Mouse (Mus musculus): ENCODE data around the gene Traf3ip2.

DNA sequence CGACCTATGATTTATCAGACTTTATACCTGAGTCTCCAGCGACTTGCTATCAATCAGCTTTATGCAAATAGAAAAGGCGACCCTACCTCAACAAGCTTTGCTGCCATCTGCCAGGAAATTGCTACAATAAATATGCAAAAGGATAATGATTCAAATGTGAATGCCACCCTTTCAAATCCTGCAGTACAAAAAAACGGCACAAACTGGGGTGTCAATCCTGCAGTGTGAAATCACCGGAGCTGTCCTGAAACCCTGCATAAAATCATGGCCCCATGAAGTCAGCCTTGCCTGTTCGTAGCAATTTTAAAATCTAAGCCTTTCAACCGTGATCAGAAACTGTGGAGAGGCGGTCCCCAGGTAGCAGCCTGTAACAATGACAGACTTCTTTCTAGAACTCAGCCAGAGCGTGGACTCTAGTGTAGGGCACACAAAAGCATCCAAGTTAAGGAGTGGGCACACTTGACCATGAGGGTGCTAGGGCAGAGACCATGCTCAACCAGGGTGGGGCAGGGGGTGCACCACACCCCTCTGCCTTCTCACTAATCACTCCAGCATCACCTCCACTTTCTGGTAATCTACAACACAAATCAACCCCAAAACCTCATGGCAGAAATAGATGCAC, 40.6 kb upstream of the Traf3ip2 start:
- no peak for TF ChIP-seq CTCF (IDR thresholded peaks at IDR 0.05; ENCODE audit: low read depth, low read length)
- no peak for TF ChIP-seq POLR2A (IDR thresholded peaks at IDR 0.05; ENCODE audit: borderline replicate concordance, low read depth, low read length)

Measured in bone marrow macrophage, adult 2 months (primary cell).